Mouse (Mus musculus) CD4-positive, CD25-positive, alpha-beta regulatory T cell, adult 9 weeks (primary cell): ENCODE measurements around the gene Cep57. TPM values are rescaled to one million over a fixed set of nuclear protein-coding genes. Genes with fewer than 3 reads are reported as not detected.

Experiments used
- polyA plus RNA-seq: library from polyadenylated mRNA; unstranded; fragments of 100-300 nt; shearing (Covaris generic); gene quantifications from one replicate; pipeline ENCODE4 v1.2.1, GENCODE M21; 2017

The Cep57 gene
- 62.3 TPM for polyA plus RNA-seq

GRCm38 (mm10) chr9:13826832-13827405 lies at the start of gene Cep57:
Gene Cep57 (minus strand): TSS chr9:13827107.

GRCm38 (mm10) chr9:13827406-13828086 lies 639 bp upstream of the Cep57 start, which contains the start of gene Fam76b:
Gene Fam76b (plus strand): TSS chr9:13827716.

Other genes starting within 250 kb of the Cep57 start
- 17.1 TPM for gene Mtmr2, start 78.7 kb downstream of the Cep57 start, polyA plus RNA-seq
- gene Fam76b, start 609 bp upstream of the Cep57 start, polyA plus RNA-seq: 15.3 TPM